Mouse (Mus musculus) limb, embryonic 14.5 days (tissue): ENCODE results near the gene Cpa2. TPM values are rescaled to one million over a fixed set of nuclear protein-coding genes. Genes with fewer than 3 reads are reported as not detected.

ENCODE experiments used
- ATAC-seq: fragments of 200-750 bp; cut with Nextera tagmentation; 2 replicates; pipeline ENCODE4 v1.8.0; 2017; ENCODE audit warnings: low read depth, moderate number of reproducible peaks, moderate TSS enrichment; ENCODE audit not compliant: low FRiP score
- DNase-seq: peaks from one replicate; pipeline ENCODE4 v3.0.0-alpha.2; 2015; ENCODE audit warnings: low spot score
- H3K27ac ChIP-seq: fragments of 300-500 bp; sonication (generic); replicated peaks from 2 replicates; pipeline ENCODE4 v1.5.1; 2014; ENCODE audit warnings: low read depth, mild to moderate bottlenecking, low read length, moderate library complexity, mixed read lengths
- H3K27me3 ChIP-seq: fragments of 300-500 bp; sonication (generic); 2 replicates; pipeline ENCODE4 v1.6.1; 2014; ENCODE audit warnings: low read length, mixed read lengths; ENCODE audit not compliant: control insufficient read depth, insufficient read depth
- H3K36me3 ChIP-seq: fragments of 300-500 bp; sonication (generic); 2 replicates; pipeline ENCODE4 v1.6.1; 2014; ENCODE audit warnings: mild to moderate bottlenecking, low read length, moderate library complexity, mixed read lengths; ENCODE audit not compliant: control insufficient read depth, insufficient read depth
- H3K4me1 ChIP-seq: fragments of 300-500 bp; sonication (generic); 2 replicates; pipeline ENCODE4 v1.6.1; 2014; ENCODE audit warnings: antibody characterized with exemption, low read length, mixed read lengths; ENCODE audit not compliant: control insufficient read depth, insufficient read depth
- H3K4me2 ChIP-seq: fragments of 300-500 bp; sonication (generic); replicated peaks from 2 replicates; pipeline ENCODE4 v1.6.1; 2014; ENCODE audit warnings: low read depth, mild to moderate bottlenecking, low read length, moderate library complexity; ENCODE audit not compliant: severe bottlenecking
- H3K4me3 ChIP-seq: fragments of 300-500 bp; sonication (generic); replicated peaks from 2 replicates; pipeline ENCODE4 v1.5.1; 2014; ENCODE audit warnings: low read length
- H3K9ac ChIP-seq: fragments of 300-500 bp; sonication (generic); 2 replicates; pipeline ENCODE4 v1.6.1; 2014; ENCODE audit warnings: mild to moderate bottlenecking, low read depth, low read length, moderate library complexity; ENCODE audit not compliant: severe bottlenecking
- H3K9me3 ChIP-seq: fragments of 300-500 bp; sonication (generic); 2 replicates; pipeline ENCODE4 v1.6.1; 2016; ENCODE audit warnings: low read length; ENCODE audit not compliant: control insufficient read depth
- POLR2A ChIP-seq: fragments of 200-500 bp; IDR thresholded peaks from 2 replicates; pipeline ENCODE4 v1.8.0; 2012; ENCODE audit warnings: inconsistent platforms, mild to moderate bottlenecking, moderate library complexity, borderline replicate concordance; ENCODE audit not compliant: insufficient read depth, insufficient read length; ENCODE audit errors: extremely low read depth
- WGBS: fragments of 180-500 bp; shearing (Covaris S2); extraction: QIAGEN DNeasy Blood & Tissue Kit; methylation state at CpG from one replicate; pipeline ENCODE4 v1.1.7; 2014; 5-methylcytosine and 5-hydroxymethylcytosine counted together
- polyA plus RNA-seq, 2 experiments: library from polyadenylated mRNA; depleted of rRNA in 1 of 2; stranded (reverse) in 1 of 2; unstranded in 1 of 2; fragments of >200 nt; fragmentation: Nextera tagmentation in 1 of 2; extraction: Ambion mirVana in 1 of 2; gene quantifications; 2 replicates each; pipeline versions ENCODE4 v1.2.1 to v1.2.3; 2012 to 2014

Gene Cpa2
- polyA plus RNA-seq, 2 experiments: 5.3 to 6.6 TPM

DNA sequence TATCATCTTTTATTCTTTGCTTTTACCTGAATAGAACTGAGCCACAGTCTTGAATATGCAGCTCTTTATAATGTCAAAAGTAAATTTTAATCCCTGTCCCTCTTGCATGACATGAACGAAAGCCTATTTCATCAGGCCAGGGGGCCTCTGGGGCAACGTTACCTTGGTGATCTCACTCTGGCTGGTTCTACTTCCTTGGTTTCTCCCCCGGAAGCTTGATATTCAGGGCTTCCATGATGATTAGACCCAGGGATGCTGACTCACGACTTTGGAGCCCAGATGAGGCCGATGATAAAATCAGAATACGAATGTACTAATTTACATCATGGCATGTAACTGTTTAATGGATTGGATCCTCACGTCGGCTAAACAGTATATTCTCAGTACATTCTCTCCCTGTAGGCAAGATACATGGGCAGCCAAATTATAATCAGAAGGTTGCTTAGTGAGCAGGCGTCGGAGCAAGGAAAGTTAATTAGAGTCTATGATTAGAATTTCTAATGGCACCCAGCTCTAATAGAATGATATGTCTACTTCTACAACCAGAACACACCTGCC, 51.1 kb downstream of the Cpa2 start:
- WGBS: 54% methylated on average over 10 of the region's 10 CpGs

DNA sequence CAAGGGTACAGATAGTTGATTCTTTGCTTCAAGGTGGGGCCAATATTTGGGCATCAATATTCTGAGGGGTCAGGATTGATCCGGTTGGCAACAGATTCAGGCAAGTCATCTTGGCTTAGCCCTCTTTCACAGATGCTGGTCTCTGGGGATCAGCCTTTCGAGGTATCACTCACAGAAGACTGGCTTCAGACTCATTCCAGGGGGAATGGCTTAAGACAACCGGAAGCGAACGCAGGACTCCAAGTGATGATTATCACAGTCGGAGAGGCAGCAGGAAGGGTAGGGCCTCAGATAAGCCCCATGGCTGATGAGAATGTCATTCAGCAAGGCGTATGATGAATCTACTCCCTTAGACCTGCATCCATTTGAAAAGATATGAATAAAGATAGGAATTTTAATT, 53.0 kb downstream of the Cpa2 start:
- no peak for ATAC-seq
- no peak overlapping the region for H3K27ac ChIP-seq
- TF ChIP-seq POLR2A: no peak
- no peak overlapping the region for H3K4me3 ChIP-seq
- no peaks in the 10 kb centered on the region for H3K36me3 ChIP-seq
- no peaks in the 10 kb centered on the region for H3K27me3 ChIP-seq
- H3K4me1 ChIP-seq: peaks cover 15% of the 10 kb centered on the region
- DNase-seq: no peak
- H3K9me3 ChIP-seq: no peaks in the 10 kb centered on the region
- 73% methylated on average over 7 of the region's 7 CpGs for WGBS
- no peak overlapping the region for H3K4me2 ChIP-seq
- no peak overlapping the region for H3K9ac ChIP-seq

More for the DNA sequence above, 51.1 kb downstream of the Cpa2 start:
- no peak overlapping the region for H3K4me2 ChIP-seq
- H3K9ac ChIP-seq: no peak overlapping the region
- H3K36me3 ChIP-seq: no peaks in the 10 kb centered on the region
- no peaks in the 10 kb centered on the region for H3K27me3 ChIP-seq
- ATAC-seq (no peak), DNase-seq (no peak)
- H3K27ac ChIP-seq: no peak overlapping the region
- no peak overlapping the region for H3K4me3 ChIP-seq
- H3K4me1 ChIP-seq: peaks cover 15% of the 10 kb centered on the region
- no peak for TF ChIP-seq POLR2A
- H3K9me3 ChIP-seq: no peaks in the 10 kb centered on the region

DNA sequence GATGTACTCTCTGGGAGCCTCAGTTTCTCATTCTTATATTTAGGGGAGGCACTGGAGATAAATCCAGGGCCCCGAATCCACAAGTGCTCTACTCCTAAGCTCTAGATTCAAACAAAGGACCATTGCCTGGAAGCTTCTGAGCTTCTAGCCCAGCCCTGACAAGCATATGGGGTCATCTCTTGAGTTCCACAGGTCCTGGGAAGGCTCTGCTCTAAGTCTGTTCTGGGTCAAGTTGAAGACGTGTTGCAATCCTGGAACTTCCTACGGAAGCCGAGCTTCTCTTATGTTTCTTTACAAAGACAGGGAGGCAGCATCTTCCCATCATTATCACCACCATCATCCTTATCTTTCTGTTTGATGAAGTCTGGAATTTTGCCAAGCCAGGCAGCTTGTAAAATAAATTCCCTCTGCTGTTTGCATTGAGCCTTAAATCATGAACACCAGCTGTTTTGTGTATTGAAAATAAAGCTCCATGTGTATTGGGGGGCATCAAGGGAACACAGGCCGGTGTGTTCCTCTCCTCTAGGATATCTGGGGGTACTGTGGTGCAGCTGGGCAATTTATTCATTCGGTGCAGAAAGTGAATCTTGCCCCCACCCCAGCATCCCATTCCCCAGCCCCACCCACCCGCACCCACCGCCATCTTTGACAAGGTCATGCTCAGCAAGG, 55.0 kb downstream of the Cpa2 start:
- no peak overlapping the region for H3K4me2 ChIP-seq
- 79% methylated on average over 8 of the region's 8 CpGs for WGBS
- no peak overlapping the region for H3K9ac ChIP-seq
- 0 out of 2 replicates have a peak overlapping the region, but pooled peaks have one; percentile 22 for H3K27ac ChIP-seq
- no peak for DNase-seq
- no peaks in the 10 kb centered on the region for H3K27me3 ChIP-seq
- no peak overlapping the region for H3K4me3 ChIP-seq
- peaks cover 9% of the 10 kb centered on the region for H3K4me1 ChIP-seq
- no peaks in the 10 kb centered on the region for H3K36me3 ChIP-seq
- H3K9me3 ChIP-seq: no peaks in the 10 kb centered on the region
- TF ChIP-seq POLR2A: no peak
- no peak for ATAC-seq

DNA sequence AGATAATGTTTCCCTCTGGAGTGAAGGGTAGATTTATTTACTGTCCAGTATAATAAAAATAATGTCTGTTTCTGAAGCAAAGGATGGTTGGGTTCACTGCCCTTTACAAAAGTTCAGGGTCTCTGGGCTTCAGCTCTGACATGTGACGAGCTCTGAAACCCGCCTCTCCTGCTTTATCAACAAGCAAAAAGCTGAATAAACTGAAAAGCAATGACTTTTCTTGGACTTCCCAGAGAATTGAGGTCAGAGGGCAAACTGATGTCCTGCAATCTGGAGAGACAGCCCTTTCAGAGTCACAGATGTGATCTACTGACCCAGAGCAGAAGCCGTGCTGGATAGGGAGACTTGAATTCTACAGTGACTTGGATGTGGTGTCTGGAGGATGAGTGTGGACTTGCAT, 58.7 kb downstream of the Cpa2 start:
- TF ChIP-seq POLR2A: no peak
- Histone ChIP-seq H3K9ac (no peak overlapping the region), H3K4me2 (no peak overlapping the region), H3K4me1 (peaks cover 9% of the 10 kb centered on the region), H3K27me3 (no peaks in the 10 kb centered on the region), H3K27ac (no peak overlapping the region), H3K36me3 (no peaks in the 10 kb centered on the region), H3K4me3 (no peak overlapping the region), H3K9me3 (no peaks in the 10 kb centered on the region)
- ATAC-seq: no peak
- WGBS: 77% methylated on average over 3 of the region's 3 CpGs
- no peak for DNase-seq

DNA sequence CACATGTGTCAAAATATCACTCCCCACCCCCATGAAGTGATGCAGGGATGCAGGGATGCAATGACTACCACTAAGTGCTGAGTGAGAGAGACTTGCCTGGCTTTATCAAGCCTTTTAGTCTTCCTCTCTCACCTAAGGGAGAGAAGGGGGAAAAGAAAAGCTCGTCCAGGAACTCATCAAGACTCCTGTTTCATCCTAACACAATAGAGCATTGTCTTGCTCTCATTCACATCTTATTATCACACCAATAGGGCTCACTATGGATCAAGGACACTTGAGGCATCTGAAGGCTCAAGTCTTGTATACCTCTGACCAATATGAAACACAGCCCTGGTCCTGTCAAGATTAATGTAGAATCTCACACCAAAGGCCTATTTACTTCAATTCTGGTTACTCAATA, 59.6 kb downstream of the Cpa2 start:
- H3K4me3 ChIP-seq: no peak overlapping the region
- no peak for ATAC-seq
- no peaks in the 10 kb centered on the region for H3K27me3 ChIP-seq
- TF ChIP-seq POLR2A: no peak
- H3K9me3 ChIP-seq: no peaks in the 10 kb centered on the region
- H3K27ac ChIP-seq: no peak overlapping the region
- no peak overlapping the region for H3K9ac ChIP-seq
- no peaks in the 10 kb centered on the region for H3K36me3 ChIP-seq
- H3K4me2 ChIP-seq: no peak overlapping the region
- H3K4me1 ChIP-seq: peaks cover 5% of the 10 kb centered on the region
- DNase-seq: no peak
- WGBS: 92% methylated on average over 1 of the region's 1 CpGs
